Mouse (Mus musculus) forebrain, embryonic 12.5 days (tissue): ENCODE measurements around the gene Aen. TPM values are rescaled to one million over a fixed set of nuclear protein-coding genes. Genes with fewer than 3 reads are reported as not detected.

Experiments
- ATAC-seq: fragments of 200-750 bp; cut with Nextera tagmentation; 2 replicates; pipeline ENCODE4 v1.8.0; 2017; ENCODE audit warnings: moderate TSS enrichment; ENCODE audit not compliant: low FRiP score
- H3K27ac ChIP-seq: fragments of 300-500 bp; sonication (generic); 2 replicates; pipeline ENCODE4 v1.5.1; 2016; ENCODE audit warnings: mild to moderate bottlenecking
- H3K27me3 ChIP-seq: fragments of 300-500 bp; sonication (generic); 2 replicates; pipeline ENCODE4 v1.6.1; 2016; ENCODE audit warnings: mild to moderate bottlenecking
- H3K36me3 ChIP-seq: fragments of 300-500 bp; sonication (generic); replicated peaks from 2 replicates; pipeline ENCODE4 v1.6.1; 2016; ENCODE audit warnings: mild to moderate bottlenecking
- H3K4me1 ChIP-seq: fragments of 300-500 bp; sonication (generic); 2 replicates; pipeline ENCODE4 v1.6.1; 2016
- H3K4me2 ChIP-seq: fragments of 300-500 bp; sonication (generic); 2 replicates; pipeline ENCODE4 v1.6.1; 2016; ENCODE audit warnings: mild to moderate bottlenecking, moderate library complexity
- H3K4me3 ChIP-seq: fragments of 300-500 bp; sonication (generic); replicated peaks from 2 replicates; pipeline ENCODE4 v1.5.1; 2016; ENCODE audit warnings: mild to moderate bottlenecking
- H3K9ac ChIP-seq: fragments of 300-500 bp; sonication (generic); 2 replicates; pipeline ENCODE4 v1.6.1; 2016; ENCODE audit warnings: mild to moderate bottlenecking
- H3K9me3 ChIP-seq: fragments of 300-500 bp; sonication (generic); 2 replicates; pipeline ENCODE4 v1.6.1; 2016
- WGBS: fragments of 180-500 bp; shearing (Covaris S2); methylation state at CpG from one replicate; pipeline ENCODE4 v1.1.7; 2016; 5-methylcytosine and 5-hydroxymethylcytosine counted together
- polyA plus RNA-seq: library from polyadenylated mRNA; unstranded; fragments of >200 nt; fragmentation: Nextera tagmentation; extraction: Ambion mirVana; gene quantifications from 2 replicates; pipeline ENCODE4 v1.2.1, GENCODE M21; 2016

Gene Aen
- polyA plus RNA-seq, result 55.2 and 57.4 TPM in 2 replicates

DNA sequence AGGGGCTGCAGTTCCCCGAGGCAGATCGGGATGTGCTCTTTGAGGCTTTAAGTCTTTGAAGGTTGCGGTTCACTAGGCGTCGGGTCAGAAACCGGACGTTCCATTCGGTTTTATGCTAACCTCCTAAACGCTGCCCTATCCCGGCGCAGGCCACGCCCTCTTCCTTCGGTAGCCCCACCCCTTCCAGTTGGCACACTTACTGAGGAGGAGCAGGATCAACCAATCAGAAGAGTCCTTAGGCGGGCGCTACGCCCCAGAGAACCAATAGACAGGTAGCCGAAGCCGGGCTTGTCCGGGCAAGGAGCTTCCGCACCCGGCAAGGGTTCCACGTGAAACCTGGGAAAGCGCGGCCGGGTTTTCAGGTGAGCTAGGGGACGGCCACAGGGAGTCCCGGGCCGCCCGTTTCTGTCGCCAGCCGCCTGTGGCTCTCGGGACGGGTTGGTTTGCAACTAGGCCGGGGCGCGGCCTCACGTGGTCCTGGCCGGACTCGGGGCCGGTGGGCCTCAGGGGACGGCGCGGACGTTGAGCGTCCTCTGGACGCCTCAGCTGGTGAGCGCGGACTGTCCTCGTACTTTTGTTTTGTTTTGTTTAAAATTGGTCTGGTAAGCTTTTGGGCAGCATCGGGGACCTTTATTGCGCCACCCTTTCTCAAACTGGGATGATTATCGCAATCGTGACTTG, at the start of gene Aen:
Gene Aen, plus strand, starts transcription at position 202 of the 681 bp plus-strand sequence.
- Histone ChIP-seq H3K4me3 (peak within 1 kb of the TSS; percentile 80), H3K9ac (peak within 1 kb of the TSS; percentile 66), H3K4me1 (peaks cover 23% of the 10 kb centered on the region), H3K36me3 (0 out of 2 replicates have a peak, but pooled peaks cover 8% of the 10 kb centered on the region), H3K9me3 (no peaks in the 10 kb centered on the region), H3K4me2 (peak within 1 kb of the TSS; percentile 84), H3K27me3 (peaks cover 4% of the 10 kb centered on the region; the same call in 1 of the 2 replicates), H3K27ac (no peak within 1 kb of the TSS)
- ATAC-seq, result peak; percentile 99
- WGBS, result under 1% methylated on average over 53 of the region's 53 CpGs

GRCm38 (mm10) chr7:78846066-78846716, 49.5 kb upstream of the Aen start:
- Histone ChIP-seq H3K27ac (no peak overlapping the region), H3K36me3 (peaks cover 26% of the 10 kb centered on the region), H3K9me3 (no peaks in the 10 kb centered on the region), H3K4me3 (peak overlapping the region; percentile 63), H3K27me3 (no peaks in the 10 kb centered on the region), H3K4me1 (peaks cover 13% of the 10 kb centered on the region), H3K9ac (peak overlapping the region; percentile 77), H3K4me2 (peak overlapping the region; percentile 65)
- WGBS, result 35% methylated on average over 12 of the region's 12 CpGs
- ATAC-seq, result no peak

DNA sequence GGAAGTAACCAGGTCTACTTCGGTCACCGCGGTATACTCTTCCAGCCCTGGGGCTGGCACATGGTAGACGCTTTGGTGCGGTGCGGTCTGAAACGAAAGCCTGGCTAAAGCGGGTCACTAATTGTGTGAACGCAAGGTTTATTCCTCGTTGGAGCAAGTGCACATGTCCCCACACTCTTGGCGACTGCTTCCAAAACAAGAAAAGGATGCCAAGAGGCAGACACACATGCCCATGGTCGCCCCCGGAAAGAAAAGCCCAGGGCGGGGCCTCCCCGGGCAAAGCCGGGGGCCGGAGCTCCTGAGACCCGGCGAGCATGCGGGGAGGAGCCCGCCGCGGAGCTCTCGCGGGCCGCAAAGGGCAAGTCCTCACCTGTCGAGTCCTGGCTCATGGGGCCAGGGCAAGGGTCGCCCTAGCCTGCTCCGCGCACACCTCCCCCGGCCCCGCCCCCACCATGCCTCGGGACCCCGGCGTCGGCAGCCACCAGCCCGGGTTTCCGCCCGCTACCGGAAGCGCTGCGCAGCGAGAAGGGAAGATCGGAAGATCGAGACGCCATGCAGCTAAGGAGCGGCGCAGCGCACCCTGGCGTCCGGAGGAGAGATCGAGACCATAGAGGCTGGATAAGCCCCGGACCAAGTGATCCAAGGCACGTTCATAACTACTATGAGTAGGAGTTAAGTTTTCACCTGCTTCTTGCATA, 48.8 kb upstream of the Aen start, which contains the start of gene Det1:
Gene Det1, minus strand, starts transcription at position 527 of the 698 bp plus-strand sequence.
- H3K27me3 ChIP-seq, result no peaks in the 10 kb centered on the region

GRCm38 (mm10) chr7:78854051-78854450, 41.6 kb upstream of the Aen start:
- no peaks in the 10 kb centered on the region for H3K36me3 ChIP-seq
- no peaks in the 10 kb centered on the region for H3K27me3 ChIP-seq
- H3K27ac ChIP-seq, result no peak overlapping the region
- H3K4me2 ChIP-seq, result no peak overlapping the region
- ATAC-seq, result no peak
- WGBS, result 76% methylated on average over 4 of the region's 4 CpGs
- H3K4me1 ChIP-seq, result no peaks in the 10 kb centered on the region
- no peaks in the 10 kb centered on the region for H3K9me3 ChIP-seq
- no peak overlapping the region for H3K4me3 ChIP-seq
- no peak overlapping the region for H3K9ac ChIP-seq

More for the DNA sequence above, 48.8 kb upstream of the Aen start, which contains the start of gene Det1:
- peak within 1 kb of the TSS; percentile 77 for H3K9ac ChIP-seq
- WGBS, result under 1% methylated on average over 49 of the region's 54 CpGs
- peaks cover 13% of the 10 kb centered on the region for H3K4me1 ChIP-seq
- H3K4me3 ChIP-seq, result peak within 1 kb of the TSS; percentile 63
- peaks cover 22% of the 10 kb centered on the region for H3K36me3 ChIP-seq
- no peaks in the 10 kb centered on the region for H3K9me3 ChIP-seq
- peak within 1 kb of the TSS; percentile 65 for H3K4me2 ChIP-seq
- H3K27ac ChIP-seq, result peak within 1 kb of the TSS; percentile 33
- peak; percentile 95 for ATAC-seq

GRCm38 (mm10) chr7:78855044-78855655, 40.5 kb upstream of the Aen start:
- 65% methylated on average over 5 of the region's 5 CpGs for WGBS
- Histone ChIP-seq H3K4me1 (no peaks in the 10 kb centered on the region), H3K9ac (no peak overlapping the region), H3K36me3 (no peaks in the 10 kb centered on the region), H3K4me3 (no peak overlapping the region), H3K4me2 (no peak overlapping the region), H3K9me3 (no peaks in the 10 kb centered on the region), H3K27me3 (no peaks in the 10 kb centered on the region), H3K27ac (no peak overlapping the region)
- ATAC-seq, result no peak

DNA sequence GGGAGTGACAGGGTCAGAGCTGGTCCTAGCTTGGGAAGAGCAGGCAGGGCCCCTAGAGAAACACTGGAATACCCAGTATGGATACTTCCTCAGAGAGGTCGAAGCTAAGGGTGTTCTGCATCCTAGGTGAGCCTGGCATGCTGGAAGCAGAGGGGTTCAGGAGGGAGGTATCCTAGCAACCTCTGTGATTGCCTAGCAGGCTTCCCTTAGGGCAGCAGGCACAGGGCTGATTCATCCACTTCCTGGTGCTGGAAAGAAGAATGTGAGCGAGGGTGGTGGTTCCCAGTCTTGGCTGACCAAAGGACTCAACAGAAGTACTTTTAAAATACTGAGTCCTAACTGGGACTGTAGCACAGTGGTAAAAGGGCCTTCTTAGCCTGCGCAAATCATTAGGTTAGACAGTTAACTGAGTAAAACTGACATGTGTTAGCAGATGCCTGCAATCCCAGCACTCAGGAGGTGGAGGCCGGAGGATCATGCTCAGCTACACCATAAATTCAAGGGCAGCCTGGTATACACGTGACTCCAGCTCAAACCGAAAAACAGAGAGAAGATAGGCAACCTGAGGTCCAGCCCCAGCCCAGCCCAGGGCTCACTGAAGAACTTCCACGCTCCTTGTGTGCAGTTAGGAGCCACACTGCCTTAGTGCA, 31.7 kb upstream of the Aen start:
- WGBS, result 80% methylated on average over 7 of the region's 7 CpGs
- Histone ChIP-seq H3K9me3 (no peaks in the 10 kb centered on the region), H3K4me1 (no peaks in the 10 kb centered on the region; the same call in 1 of the 2 replicates), H3K27me3 (no peaks in the 10 kb centered on the region), H3K4me3 (no peak overlapping the region), H3K36me3 (no peaks in the 10 kb centered on the region), H3K9ac (no peak overlapping the region), H3K4me2 (no peak overlapping the region), H3K27ac (no peak overlapping the region)
- ATAC-seq, result no peak

- Histone ChIP-seq H3K4me1 (no peaks in the 10 kb centered on the region; the same call in 1 of the 2 replicates), H3K27me3 (no peaks in the 10 kb centered on the region), H3K4me3 (no peak overlapping the region), H3K27ac (no peak overlapping the region), H3K36me3 (no peaks in the 10 kb centered on the region), H3K4me2 (no peak overlapping the region), H3K9ac (no peak overlapping the region), H3K9me3 (no peaks in the 10 kb centered on the region)
- ATAC-seq, result no peak
- 90% methylated on average over 4 of the region's 4 CpGs for WGBS
Measured at GRCm38 (mm10) chr7:78864446-78864802, 31.2 kb upstream of the Aen start.

GRCm38 (mm10) chr7:78865212-78865949, 30.3 kb upstream of the Aen start:
- Histone ChIP-seq H3K9ac (no peak overlapping the region), H3K4me1 (no peaks in the 10 kb centered on the region; the same call in 1 of the 2 replicates), H3K36me3 (no peaks in the 10 kb centered on the region), H3K9me3 (no peaks in the 10 kb centered on the region), H3K4me3 (no peak overlapping the region), H3K27ac (no peak overlapping the region), H3K27me3 (no peaks in the 10 kb centered on the region), H3K4me2 (no peak overlapping the region)
- no peak for ATAC-seq
- 68% methylated on average over 12 of the region's 12 CpGs for WGBS

GRCm38 (mm10) chr7:78868731-78869130, 26.9 kb upstream of the Aen start:
- Histone ChIP-seq H3K4me1 (no peaks in the 10 kb centered on the region; the same call in 1 of the 2 replicates), H3K4me2 (no peak overlapping the region), H3K9me3 (no peaks in the 10 kb centered on the region), H3K36me3 (no peaks in the 10 kb centered on the region), H3K27me3 (no peaks in the 10 kb centered on the region), H3K4me3 (no peak overlapping the region), H3K9ac (no peak overlapping the region), H3K27ac (no peak overlapping the region)
- WGBS, result 88% methylated on average over 5 of the region's 5 CpGs
- ATAC-seq, result no peak

- WGBS, result 82% methylated on average over 6 of the region's 6 CpGs
Measured at GRCm38 (mm10) chr7:78872366-78872765, 23.3 kb upstream of the Aen start.

GRCm38 (mm10) chr7:78872831-78873230, 22.8 kb upstream of the Aen start:
- H3K9me3 ChIP-seq, result no peaks in the 10 kb centered on the region
- H3K27me3 ChIP-seq, result no peaks in the 10 kb centered on the region
- no peak overlapping the region for H3K4me3 ChIP-seq
- no peaks in the 10 kb centered on the region for H3K36me3 ChIP-seq
- no peaks in the 10 kb centered on the region for H3K4me1 ChIP-seq
- H3K27ac ChIP-seq, result no peak overlapping the region
- no peak overlapping the region for H3K4me2 ChIP-seq
- ATAC-seq, result no peak
- no peak overlapping the region for H3K9ac ChIP-seq
- 80% methylated on average over 5 of the region's 5 CpGs for WGBS

More at GRCm38 (mm10) chr7:78872366-78872765, 23.3 kb upstream of the Aen start:
- H3K27me3 ChIP-seq, result no peaks in the 10 kb centered on the region
- ATAC-seq, result no peak
- H3K4me3 ChIP-seq, result no peak overlapping the region
- no peaks in the 10 kb centered on the region for H3K36me3 ChIP-seq
- H3K4me1 ChIP-seq, result no peaks in the 10 kb centered on the region
- H3K27ac ChIP-seq, result no peak overlapping the region
- no peak overlapping the region for H3K4me2 ChIP-seq
- no peaks in the 10 kb centered on the region for H3K9me3 ChIP-seq
- no peak overlapping the region for H3K9ac ChIP-seq
